Mouse (Mus musculus): ENCODE measurements around the gene 1500009C09Rik. TPM values are rescaled to one million over a fixed set of nuclear protein-coding genes. Genes with fewer than 3 reads are reported as not detected.
"Not testable (repeated sequence)": the region's sequence is repeated elsewhere in the genome, so short reads cannot be mapped to it uniquely, and the experiment has no call there.

1500009C09Rik gene
- polyA plus RNA-seq, 1 experiment from 2014 or later = not detected

- peak; percentile 97 for DNase-seq (ENCODE audit: low spot score)
- Histone ChIP-seq H3K36me3 (peaks cover 6% of the 10 kb centered on the region), H3K4me1 (peaks cover 9% of the 10 kb centered on the region), H3K9me3 (replicated peaks) (no peaks in the 10 kb centered on the region), H3K4me3 (peak within 1 kb of the TSS; percentile 83), H3K27ac (peak within 1 kb of the TSS; percentile 94), H3K27me3 (ENCODE audit: low read depth, poor library complexity, severe bottlenecking) (no peaks in the 10 kb centered on the region)
- WGBS = under 1% methylated on average over 65 of the region's 65 CpGs
These were observed 7.9 kb upstream of the 1500009C09Rik start, which contains the start of gene Cenpm for GRCm38 (mm10) chr15:82244115-82244804. Gene Cenpm (minus strand): TSS chr15:82244748.

DNA sequence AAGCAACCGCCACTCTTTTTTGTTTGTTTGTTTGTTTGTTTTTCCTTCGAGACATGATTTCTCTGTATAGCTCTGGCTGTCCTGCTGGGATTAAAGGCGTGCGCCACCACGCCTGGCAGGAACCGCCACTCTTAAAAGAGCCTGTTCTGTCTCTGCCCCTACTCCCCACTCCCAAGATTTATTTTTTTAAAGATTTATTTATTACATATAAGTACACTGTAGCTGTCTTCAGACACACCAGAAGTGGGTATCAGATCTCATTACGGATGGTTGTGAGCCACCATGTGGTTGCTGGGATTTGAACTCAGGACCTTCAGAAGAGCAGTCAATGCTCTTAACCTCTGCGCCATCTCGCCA lies 7.4 kb upstream of the 1500009C09Rik start:
- not testable (repeated sequence) for DNase-seq (ENCODE audit: low spot score); H3K4me1 ChIP-seq; H3K36me3 ChIP-seq; H3K27me3 ChIP-seq (ENCODE audit: low read depth, poor library complexity, severe bottlenecking); H3K9me3 ChIP-seq (replicated peaks)
- 21% methylated on average over 9 of the region's 9 CpGs for WGBS
- H3K27ac ChIP-seq = peak overlapping the region; percentile 94
- peak overlapping the region; percentile 83 for H3K4me3 ChIP-seq

- H3K4me1 ChIP-seq = peaks cover 9% of the 10 kb centered on the region
- H3K36me3 ChIP-seq = no peaks in the 10 kb centered on the region
- no peak overlapping the region for H3K4me3 ChIP-seq
- no peaks in the 10 kb centered on the region for H3K27me3 ChIP-seq (ENCODE audit: low read depth, poor library complexity, severe bottlenecking)
- no peaks in the 10 kb centered on the region for H3K9me3 ChIP-seq (replicated peaks)
- DNase-seq (ENCODE audit: low spot score) = no peak
- no peak overlapping the region for H3K27ac ChIP-seq
- 76% methylated on average over 3 of the region's 3 CpGs for WGBS
These were observed 4.9 kb upstream of the 1500009C09Rik start for GRCm38 (mm10) chr15:82247131-82247776.

GRCm38 (mm10) chr15:82251579-82251978 lies 618 bp upstream of the 1500009C09Rik start:
- Histone ChIP-seq H3K27ac (no peak overlapping the region), H3K36me3 (no peaks in the 10 kb centered on the region), H3K4me1 (peaks cover 8% of the 10 kb centered on the region), H3K27me3 (ENCODE audit: low read depth, poor library complexity, severe bottlenecking) (peaks cover 15% of the 10 kb centered on the region), H3K4me3 (no peak overlapping the region), H3K9me3 (replicated peaks) (no peaks in the 10 kb centered on the region)
- DNase-seq (ENCODE audit: low spot score) = no peak
- WGBS = 92% methylated on average over 3 of the region's 3 CpGs

DNA sequence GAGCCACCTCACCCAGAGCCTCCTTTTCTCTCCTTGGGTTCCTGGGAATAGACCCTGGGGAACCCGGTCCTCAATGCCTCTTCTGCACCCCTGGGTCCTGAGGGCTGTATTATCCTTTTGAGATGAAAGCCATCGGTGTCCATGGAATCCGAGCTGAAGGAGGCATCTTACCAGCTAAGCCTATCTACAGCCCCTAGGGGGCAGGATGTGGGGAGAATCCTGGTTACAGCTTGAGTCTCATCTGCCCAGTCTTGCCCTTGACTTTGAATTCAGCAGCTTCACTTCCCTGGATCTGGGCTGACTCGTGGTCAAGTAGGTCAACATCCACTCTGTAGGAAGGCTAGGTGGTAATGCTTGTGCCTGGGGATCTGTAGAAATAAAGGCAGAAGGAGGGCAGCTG lies 3.1 kb downstream of the 1500009C09Rik start:
- Histone ChIP-seq H3K27me3 (ENCODE audit: low read depth, poor library complexity, severe bottlenecking) (peaks cover 20% of the 10 kb centered on the region), H3K4me1 (peaks cover 8% of the 10 kb centered on the region), H3K27ac (no peak overlapping the region), H3K4me3 (no peak overlapping the region), H3K36me3 (no peaks in the 10 kb centered on the region), H3K9me3 (replicated peaks) (no peaks in the 10 kb centered on the region)
- WGBS = 50% methylated on average over 4 of the region's 4 CpGs
- no peak for DNase-seq (ENCODE audit: low spot score)

- H3K9me3 ChIP-seq (replicated peaks) = no peaks in the 10 kb centered on the region
- H3K4me3 ChIP-seq = no peak overlapping the region
- no peak overlapping the region for H3K27ac ChIP-seq
- H3K36me3 ChIP-seq = no peaks in the 10 kb centered on the region
- no peak for DNase-seq (ENCODE audit: low spot score)
- H3K27me3 ChIP-seq (ENCODE audit: low read depth, poor library complexity, severe bottlenecking) = peaks cover 24% of the 10 kb centered on the region
- peaks cover 8% of the 10 kb centered on the region for H3K4me1 ChIP-seq
- WGBS = 35% methylated on average over 10 of the region's 10 CpGs
These were observed 3.8 kb downstream of the 1500009C09Rik start for GRCm38 (mm10) chr15:82255944-82256383.

DNA sequence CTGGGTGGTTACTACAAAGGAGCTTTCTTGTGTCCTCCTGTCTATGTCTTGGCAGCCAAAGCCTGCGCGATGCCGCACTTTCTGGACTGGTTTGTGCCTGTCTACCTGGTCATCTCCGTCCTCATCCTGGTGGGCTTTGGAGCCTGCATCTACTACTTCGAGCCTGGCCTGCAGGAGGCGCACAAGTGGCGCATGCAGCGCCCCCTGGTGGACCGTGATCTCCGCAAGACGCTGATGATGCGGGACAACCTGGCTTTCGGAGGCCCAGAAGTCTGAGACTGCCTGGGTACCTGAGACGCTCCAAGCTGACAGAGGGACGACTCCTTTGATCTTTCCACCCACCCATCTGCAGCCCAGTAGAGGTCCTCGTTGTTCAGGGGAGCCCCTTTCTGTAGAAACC lies 7.3 kb downstream of the 1500009C09Rik start:
- peak; percentile 88 for DNase-seq (ENCODE audit: low spot score)
- H3K9me3 ChIP-seq (replicated peaks) = no peaks in the 10 kb centered on the region
- 8% methylated on average over 16 of the region's 16 CpGs for WGBS
- H3K36me3 ChIP-seq = no peaks in the 10 kb centered on the region
- no peak overlapping the region for H3K27ac ChIP-seq
- peaks cover 26% of the 10 kb centered on the region for H3K27me3 ChIP-seq (ENCODE audit: low read depth, poor library complexity, severe bottlenecking)
- peaks cover 8% of the 10 kb centered on the region for H3K4me1 ChIP-seq
- H3K4me3 ChIP-seq = no peak overlapping the region

DNA sequence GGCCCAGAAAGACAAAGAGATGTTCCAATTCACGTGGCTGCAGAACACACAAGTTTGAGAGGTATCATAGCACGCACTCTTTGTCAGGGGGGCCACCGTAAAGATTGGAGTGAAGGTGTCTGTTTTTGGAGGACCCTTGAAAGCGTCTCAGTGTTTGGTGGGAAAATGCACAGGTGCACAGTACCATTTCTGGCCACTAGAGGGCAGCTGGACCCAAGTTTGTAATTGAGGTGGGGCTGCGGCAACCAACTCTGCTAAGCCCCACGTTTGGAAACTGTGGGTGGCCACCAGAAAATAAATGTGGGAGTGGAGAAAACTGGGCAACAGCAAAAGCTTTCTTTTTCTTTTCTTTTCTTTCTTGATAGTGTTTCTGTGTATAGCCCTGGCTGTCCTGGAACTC lies 14.2 kb downstream of the 1500009C09Rik start:
- no peaks in the 10 kb centered on the region for H3K9me3 ChIP-seq (replicated peaks)
- peak; percentile 85 for DNase-seq (ENCODE audit: low spot score)
- no peaks in the 10 kb centered on the region for H3K36me3 ChIP-seq
- 24% methylated on average over 6 of the region's 6 CpGs for WGBS
- H3K27me3 ChIP-seq (ENCODE audit: low read depth, poor library complexity, severe bottlenecking) = peaks cover 20% of the 10 kb centered on the region
- no peak overlapping the region for H3K4me3 ChIP-seq
- no peak overlapping the region for H3K27ac ChIP-seq
- peaks cover 4% of the 10 kb centered on the region; the same call in 1 of the 2 replicates for H3K4me1 ChIP-seq

DNA sequence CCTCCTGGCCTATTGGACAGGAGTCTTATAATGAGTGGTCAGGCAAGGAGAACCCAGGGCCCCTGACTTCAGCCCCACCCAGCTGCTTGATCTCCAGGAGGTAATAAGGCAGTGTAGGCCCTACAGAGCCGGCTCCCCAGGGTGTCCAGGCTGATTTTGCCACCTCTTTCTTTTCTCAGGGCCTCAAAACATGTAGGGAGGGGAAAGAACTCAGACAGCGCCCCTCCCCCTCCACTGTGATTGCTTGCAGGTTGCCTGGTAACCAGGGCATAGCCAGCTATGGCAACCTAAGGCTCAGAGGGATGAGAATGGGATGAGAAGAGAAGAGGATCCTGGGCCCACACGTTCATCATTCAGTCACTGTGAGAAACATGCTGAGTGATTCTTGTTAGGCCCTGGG lies 16.0 kb downstream of the 1500009C09Rik start:
- no peaks in the 10 kb centered on the region for H3K36me3 ChIP-seq
- peaks cover 38% of the 10 kb centered on the region for H3K27me3 ChIP-seq (ENCODE audit: low read depth, poor library complexity, severe bottlenecking)
- peaks cover 4% of the 10 kb centered on the region; the same call in 1 of the 2 replicates for H3K4me1 ChIP-seq
- no peak overlapping the region for H3K4me3 ChIP-seq
- H3K9me3 ChIP-seq (replicated peaks) = no peaks in the 10 kb centered on the region
- WGBS = 29% methylated on average over 3 of the region's 3 CpGs
- DNase-seq (ENCODE audit: low spot score) = no peak
- H3K27ac ChIP-seq = no peak overlapping the region

DNA sequence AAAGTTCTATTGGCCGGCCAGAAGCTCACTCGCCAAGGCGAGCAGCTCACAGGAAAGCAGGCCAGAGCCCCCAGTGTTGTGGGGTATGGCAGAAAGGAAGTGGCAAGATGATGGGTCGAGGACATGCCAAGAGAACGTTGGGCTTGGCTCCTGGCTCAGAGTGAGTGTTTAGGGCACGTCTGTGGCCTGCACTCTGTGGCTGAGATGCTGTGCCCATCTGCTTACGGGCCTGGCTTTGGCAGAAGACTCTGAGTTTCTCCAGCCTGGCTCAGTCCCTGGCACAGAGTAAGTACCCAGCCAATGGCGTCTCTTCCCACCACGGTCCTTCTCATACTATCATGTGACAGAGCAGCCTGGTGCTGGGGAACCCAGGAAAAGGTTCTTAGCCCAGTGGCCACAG lies 16.6 kb downstream of the 1500009C09Rik start:
- H3K36me3 ChIP-seq = no peaks in the 10 kb centered on the region
- peaks cover 4% of the 10 kb centered on the region; the same call in 1 of the 2 replicates for H3K4me1 ChIP-seq
- H3K4me3 ChIP-seq = no peak overlapping the region
- no peak overlapping the region for H3K27ac ChIP-seq
- peaks cover 44% of the 10 kb centered on the region for H3K27me3 ChIP-seq (ENCODE audit: low read depth, poor library complexity, severe bottlenecking)
- no peaks in the 10 kb centered on the region for H3K9me3 ChIP-seq (replicated peaks)
- 89% methylated on average over 9 of the region's 9 CpGs for WGBS
- no peak for DNase-seq (ENCODE audit: low spot score)

DNA sequence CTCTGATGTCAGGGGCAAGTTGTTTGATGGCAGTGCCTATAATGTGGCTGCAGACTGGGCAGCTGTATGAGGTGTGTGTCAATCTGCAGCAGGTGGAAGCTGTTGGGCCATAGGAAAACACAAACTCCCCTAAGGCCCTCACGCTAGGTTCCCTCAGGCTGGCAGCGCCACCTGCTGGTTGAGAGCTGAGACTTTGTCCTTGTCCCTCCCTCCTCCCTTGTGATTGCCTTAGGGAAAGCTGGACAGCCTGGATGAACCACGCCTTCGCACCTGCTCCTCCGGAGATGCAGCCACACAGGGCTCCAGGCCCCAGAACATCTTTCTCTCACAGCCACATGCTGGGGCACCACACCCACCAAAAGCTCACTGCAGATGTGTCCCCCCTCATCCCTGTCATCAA lies 19.0 kb downstream of the 1500009C09Rik start:
- H3K4me1 ChIP-seq = peaks cover 24% of the 10 kb centered on the region
- H3K9me3 ChIP-seq (replicated peaks) = no peaks in the 10 kb centered on the region
- H3K36me3 ChIP-seq = no peaks in the 10 kb centered on the region
- no peak overlapping the region for H3K4me3 ChIP-seq
- H3K27me3 ChIP-seq (ENCODE audit: low read depth, poor library complexity, severe bottlenecking) = peaks cover 55% of the 10 kb centered on the region
- 4% methylated on average over 5 of the region's 5 CpGs for WGBS
- peak; percentile 88 for DNase-seq (ENCODE audit: low spot score)
- H3K27ac ChIP-seq = no peak overlapping the region

GRCm38 (mm10) chr15:82272295-82272694 lies 20.1 kb downstream of the 1500009C09Rik start:
- 85% methylated on average over 6 of the region's 6 CpGs for WGBS
- Histone ChIP-seq H3K27me3 (ENCODE audit: low read depth, poor library complexity, severe bottlenecking) (peaks cover 55% of the 10 kb centered on the region), H3K27ac (no peak overlapping the region), H3K4me1 (peaks cover 29% of the 10 kb centered on the region), H3K4me3 (no peak overlapping the region), H3K9me3 (replicated peaks) (no peaks in the 10 kb centered on the region), H3K36me3 (0 out of 2 replicates have a peak, but pooled peaks cover 5% of the 10 kb centered on the region)
- no peak for DNase-seq (ENCODE audit: low spot score)

DNA sequence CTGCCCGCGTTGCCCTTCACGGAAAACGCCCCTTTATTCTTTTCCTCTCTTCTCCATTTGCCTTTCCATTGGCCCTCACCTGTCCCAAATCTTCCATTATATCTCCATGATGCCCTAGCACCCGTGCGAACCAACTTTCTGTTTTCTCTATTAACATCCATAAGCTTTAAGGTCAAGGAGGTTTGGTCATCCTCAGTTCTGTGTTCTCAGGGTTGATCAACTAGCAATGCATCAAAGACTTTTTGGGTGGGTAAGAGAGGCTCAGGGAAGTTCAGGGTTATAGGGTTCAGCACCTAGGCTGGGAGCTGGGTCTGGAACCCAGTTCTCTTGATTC lies 22.4 kb downstream of the 1500009C09Rik start, which contains the start of gene Sept3:
Gene Sept3 (plus strand): TSS at position 301 of the 334 bp plus-strand sequence.
- no peak for DNase-seq (ENCODE audit: low spot score)
- 32% methylated on average over 6 of the region's 6 CpGs for WGBS
- Histone ChIP-seq H3K27me3 (ENCODE audit: low read depth, poor library complexity, severe bottlenecking) (peaks cover 53% of the 10 kb centered on the region), H3K4me1 (peaks cover 27% of the 10 kb centered on the region), H3K27ac (peak within 1 kb of the TSS; percentile 90), H3K4me3 (peak within 1 kb of the TSS; percentile 78), H3K36me3 (peaks cover 19% of the 10 kb centered on the region), H3K9me3 (replicated peaks) (no peaks in the 10 kb centered on the region)

Data from limb, embryonic 10.5 days (tissue).